Comparison of ENCODE assay signal across 14 mouse cellular contexts in genomic region chr5:119251311-119252047, GRCm38 (mm10).
A peak's percentile ranks its signal among the peaks of the same experiment; 100 is the strongest.
DNase-seq lines count a peak whose midpoint lies in the region.
"Had no signal": no experiment of that assay in that cellular context is flagged by ENCODE, and none has a peak within 500 bp of the region (broad histone marks: within the 10 kb centered on the region; RNA-seq: fewer than 3 reads in every experiment).

No protein-coding gene starts in this region.

- peak; percentile 27 to 54 for DNase-seq in cerebellum, postnatal 10 days
- no peak for DNase-seq in cerebellum, adult 11 months
- peak; percentile 27 for DNase-seq in left cerebral cortex, postnatal 4 days
- no peak for DNase-seq in left cerebral cortex, adult 18-20 months (ENCODE audit: low spot score in 2 of 2)
- DNase-seq in forelimb bud, embryonic 11.5 days (ENCODE audit: low read depth, low spot score) = peak; percentile 68
- peak; percentile 8 for DNase-seq in yolk sac, embryonic 10.5 days (ENCODE audit: low spot score)
- DNase-seq in right cerebral cortex, adult 2 months (ENCODE audit: low spot score in 2 of 2) = no peak
- DNase-seq: forebrain, postnatal 0 days; kidney, adult 11 months; lung, adult 18-20 months; lung, postnatal 14 days; retina, postnatal 1 day; right cerebral cortex, postnatal 4 days; thymus, postnatal 14 days had no signal

- intact Hi-C loops in left cerebral cortex, postnatal 4 days (cut with DNase I) = no loop called here

Comparison
In these comparisons a context has a peak if more than half of its experiments do, and no peak if none do; other contexts are left out.
1. DNase-seq: peak in cerebellum, postnatal 10 days (2 of 2), left cerebral cortex, postnatal 4 days (single experiment), forelimb bud, embryonic 11.5 days (single experiment) and yolk sac, embryonic 10.5 days (single experiment); none in cerebellum, adult 11 months (single experiment), left cerebral cortex, adult 18-20 months (0 of 2) and right cerebral cortex, adult 2 months (0 of 2).